ENCODE assay signal across 9 mouse cellular contexts in genomic region chr15:102103371-102103946, GRCm38 (mm10). TPM values are rescaled to one million over a fixed set of nuclear protein-coding genes. Genes with fewer than 3 reads are reported as not detected.
DNase-seq lines count a peak whose midpoint lies in the region; ATAC-seq and TF ChIP-seq lines count a peak whose summit lies in the region.
"Had no signal": no experiment of that assay in that cellular context is flagged by ENCODE, and none has a peak within 500 bp of the region (broad histone marks: within the 10 kb centered on the region; RNA-seq: fewer than 3 reads in every experiment).

No protein-coding gene starts in this region.

- peaks cover 18% of the 10 kb centered on the region for H3K36me3 ChIP-seq in heart, adult 2 months (ENCODE audit: control insufficient read depth, insufficient read depth, low read length)
- peaks cover 11% of the 10 kb centered on the region for H3K36me3 ChIP-seq in kidney, embryonic 16.5 days (ENCODE audit: insufficient read depth, low read length)

- H3K9me3 ChIP-seq in kidney, embryonic 16.5 days (ENCODE audit: low read length), result no peaks in the 10 kb centered on the region

- H3K79me2 ChIP-seq in heart, adult 2 months (replicated peaks; ENCODE audit: control insufficient read depth, insufficient read depth, low read length), result no peaks in the 10 kb centered on the region

- peak overlapping the region; percentile 91 for H3K4me2 ChIP-seq in kidney, embryonic 16.5 days (replicated peaks; ENCODE audit: low read depth, low read length)

- TF ChIP-seq POLR2A in heart, adult 2 months (IDR thresholded peaks at IDR 0.05; ENCODE audit: insufficient read depth, low read depth, low read length), result peak; percentile 95

- ATAC-seq in kidney, embryonic 16.5 days (ENCODE audit: low FRiP score, low TSS enrichment), result peak; percentile 13
- no peak for ATAC-seq in granulocyte monocyte progenitor cell, adult 5-6 weeks (replicated peaks; ENCODE audit: poor library complexity, severe bottlenecking)

- peak overlapping the region; percentile 93 for H3K9ac ChIP-seq in heart, adult 2 months (ENCODE audit: low read depth, low read length)
- peak overlapping the region; percentile 82 for H3K9ac ChIP-seq in kidney, embryonic 16.5 days (replicated peaks; ENCODE audit: low read length)

- peak; percentile 56 for DNase-seq in urinary bladder, postnatal 14 days (ENCODE audit: low spot score)
- DNase-seq in urinary bladder, postnatal 10 days (ENCODE audit: low spot score), result no peak
- peak; percentile 79 to 80 for DNase-seq in heart, adult 2 months
- peak; percentile 80 for DNase-seq in lung, postnatal 25 days (ENCODE audit: low spot score)
- no peak for DNase-seq in ovary, adult 18-20 months (ENCODE audit: low spot score)
- DNase-seq in right cerebral cortex, postnatal 14 days, result no peak

- no peak for TF ChIP-seq CTCF in heart, adult 2 months (IDR thresholded peaks at IDR 0.05)

- 1% methylated on average over 14 of the region's 14 CpGs for WGBS in heart, adult 2 months
- 2% methylated on average over 14 of the region's 14 CpGs for WGBS in kidney, embryonic 16.5 days

- peak; percentile 90 for TF ChIP-seq EP300 in heart, adult 2 months (IDR thresholded peaks at IDR 0.05; ENCODE audit: insufficient read depth, low read depth, low read length)

- peak overlapping the region; percentile 99 for H3K27ac ChIP-seq in heart, adult 2 months
- H3K27ac ChIP-seq in kidney, embryonic 16.5 days (ENCODE audit: low read length), result peak overlapping the region; percentile 99
- H3K27ac ChIP-seq: macrophage had no signal

- peaks cover 27% of the 10 kb centered on the region for H3K4me1 ChIP-seq in heart, adult 2 months (ENCODE audit: control insufficient read depth, insufficient read depth, low read length)
- peaks cover 87% of the 10 kb centered on the region for H3K4me1 ChIP-seq in kidney, embryonic 16.5 days (ENCODE audit: insufficient read depth, low read length)

- H3K27me3 ChIP-seq in heart, adult 2 months (ENCODE audit: control insufficient read depth, insufficient read depth, low read length), result no peaks in the 10 kb centered on the region
- no peaks in the 10 kb centered on the region for H3K27me3 ChIP-seq in kidney, embryonic 16.5 days (ENCODE audit: insufficient read depth, low read length)

- intact Hi-C loops in heart, adult 2 months (cut with DNase I), result loop anchor here (2.0 to 10.0 kb wide), 2 partner anchors 143 to 301 kb away; partner anchors contain the start of gene Sp1

- H3K4me3 ChIP-seq in heart, adult 2 months, result peak overlapping the region; percentile 85
- peak overlapping the region; percentile 56 for H3K4me3 ChIP-seq in kidney, embryonic 16.5 days (ENCODE audit: low read length)

RNA-seq across cellular contexts. Expression of gene Tns2, which starts 3.2 kb away (rescaled TPM):
- 100 to 1,000 TPM; 114 to 130 TPM for total RNA-seq in heart, adult 2 months (2021)
- 157 and 184 TPM in 2 replicates for polyA plus RNA-seq in heart, adult 2 months (2012; rRNA removed)
- polyA plus RNA-seq in kidney, embryonic 16.5 days (2015; fragmentation: Nextera tagmentation; extraction: Ambion mirVana), result 51.2 and 56.3 TPM in 2 replicates
- 0.17 TPM in 1 of 2 replicates, not detected in the other for total RNA-seq in granulocyte monocyte progenitor cell, adult 5-6 weeks (2014; fragmentation: Nextera tagmentation)
- not detected in 2 replicates for total RNA-seq in granulocyte monocyte progenitor cell, adult 5-6 weeks (2017)

RNA-seq across cellular contexts. Expression of gene Eif4b, which starts 29.9 kb away (rescaled TPM):
- 100 to 1,000 TPM; 138 to 177 TPM for total RNA-seq in heart, adult 2 months (2021)
- polyA plus RNA-seq in heart, adult 2 months (2012; rRNA removed), result 50.7 and 87.9 TPM in 2 replicates
- polyA plus RNA-seq in kidney, embryonic 16.5 days (2015; fragmentation: Nextera tagmentation; extraction: Ambion mirVana), result 137 and 140 TPM in 2 replicates
- total RNA-seq in granulocyte monocyte progenitor cell, adult 5-6 weeks (2014; fragmentation: Nextera tagmentation), result 244 and 264 TPM in 2 replicates
- 450 TPM in 2 replicates for total RNA-seq in granulocyte monocyte progenitor cell, adult 5-6 weeks (2017)

RNA-seq across cellular contexts. Expression of gene Spryd3, which starts 32.6 kb away (rescaled TPM):
- 10 to 100 TPM; 13.4 to 14.2 TPM for total RNA-seq in heart, adult 2 months (2021)
- 23.1 and 24.2 TPM in 2 replicates for polyA plus RNA-seq in heart, adult 2 months (2012; rRNA removed)
- 19.0 and 22.4 TPM in 2 replicates for polyA plus RNA-seq in kidney, embryonic 16.5 days (2015; fragmentation: Nextera tagmentation; extraction: Ambion mirVana)
- 10.9 and 12.6 TPM in 2 replicates for total RNA-seq in granulocyte monocyte progenitor cell, adult 5-6 weeks (2014; fragmentation: Nextera tagmentation)
- total RNA-seq in granulocyte monocyte progenitor cell, adult 5-6 weeks (2017), result 13.2 and 24.2 TPM in 2 replicates

RNA-seq across cellular contexts. Expression of gene Igfbp6, which starts 40.7 kb away (rescaled TPM):
- 10 to 100 TPM; 28.9 to 31.7 TPM for total RNA-seq in heart, adult 2 months (2021)
- 47.6 and 56.1 TPM in 2 replicates for polyA plus RNA-seq in heart, adult 2 months (2012; rRNA removed)
- polyA plus RNA-seq in kidney, embryonic 16.5 days (2015; fragmentation: Nextera tagmentation; extraction: Ambion mirVana), result 33.0 and 33.9 TPM in 2 replicates
- total RNA-seq in granulocyte monocyte progenitor cell, adult 5-6 weeks (2014; fragmentation: Nextera tagmentation), result not detected in 2 replicates
- not detected in 2 replicates for total RNA-seq in granulocyte monocyte progenitor cell, adult 5-6 weeks (2017)
- polyA plus RNA-seq: macrophage had no signal

RNA-seq across cellular contexts. Expression of gene Soat2, which starts 46.9 kb away (rescaled TPM):
- under 1 TPM in 1 of 2 experiments, not detected in 1; 0.09 TPM for total RNA-seq in heart, adult 2 months (2021)
- 0.12 and 0.16 TPM in 2 replicates for polyA plus RNA-seq in heart, adult 2 months (2012; rRNA removed)
- polyA plus RNA-seq in kidney, embryonic 16.5 days (2015; fragmentation: Nextera tagmentation; extraction: Ambion mirVana), result 0.40 and 0.41 TPM in 2 replicates
- 0.85 and 0.97 TPM in 2 replicates for total RNA-seq in granulocyte monocyte progenitor cell, adult 5-6 weeks (2014; fragmentation: Nextera tagmentation)
- total RNA-seq in granulocyte monocyte progenitor cell, adult 5-6 weeks (2017), result 0.15 and 0.56 TPM in 2 replicates

Comparison
In these comparisons a context has a peak if more than half of its experiments do, and no peak if none do; other contexts are left out.
1. DNase-seq: peak in urinary bladder, postnatal 14 days (single experiment), heart, adult 2 months (2 of 2) and lung, postnatal 25 days (single experiment); none in urinary bladder, postnatal 10 days (single experiment), ovary, adult 18-20 months (single experiment) and right cerebral cortex, postnatal 14 days (single experiment).
2. RNA of gene Tns2, which starts 3.2 kb away (total RNA-seq): 114 to 130 TPM in heart, adult 2 months; 0.17 TPM in granulocyte monocyte progenitor cell, adult 5-6 weeks; every median in the first group is over 10 times any median in the second.